Mouse (Mus musculus): ENCODE measurements around the gene Ly6g6e.

Ly6g6e gene

DNA sequence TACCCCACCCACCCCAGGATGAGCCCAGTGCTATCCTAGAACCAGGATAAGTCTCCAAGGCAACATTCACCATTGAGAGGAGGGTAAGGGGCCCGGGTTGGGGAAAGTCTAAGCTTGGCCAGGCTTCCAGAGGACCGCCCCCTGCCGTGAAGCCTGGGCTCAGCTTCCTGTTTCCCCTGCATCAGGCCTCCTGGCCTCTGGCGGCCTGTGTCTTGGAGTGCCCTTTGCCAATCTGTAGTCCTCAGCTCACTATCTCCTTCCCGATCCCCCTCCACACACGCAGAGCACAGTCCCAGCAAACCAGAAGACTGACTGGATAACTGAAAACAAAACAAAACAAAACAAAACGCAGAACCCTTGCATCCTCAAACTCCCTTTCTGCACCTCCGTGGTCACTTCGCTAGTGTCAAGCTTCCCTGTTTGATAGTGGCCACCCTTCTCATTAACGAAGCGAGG lies 27.1 kb upstream of the Ly6g6e start, which contains the start of gene Clic1:
TSS of gene Clic1 (plus strand) at position 406 of the 456 bp plus-strand sequence.
- no peak for DNase-seq (ENCODE audit: low read depth in 2 of 2, low spot score in 2 of 2)

DNA sequence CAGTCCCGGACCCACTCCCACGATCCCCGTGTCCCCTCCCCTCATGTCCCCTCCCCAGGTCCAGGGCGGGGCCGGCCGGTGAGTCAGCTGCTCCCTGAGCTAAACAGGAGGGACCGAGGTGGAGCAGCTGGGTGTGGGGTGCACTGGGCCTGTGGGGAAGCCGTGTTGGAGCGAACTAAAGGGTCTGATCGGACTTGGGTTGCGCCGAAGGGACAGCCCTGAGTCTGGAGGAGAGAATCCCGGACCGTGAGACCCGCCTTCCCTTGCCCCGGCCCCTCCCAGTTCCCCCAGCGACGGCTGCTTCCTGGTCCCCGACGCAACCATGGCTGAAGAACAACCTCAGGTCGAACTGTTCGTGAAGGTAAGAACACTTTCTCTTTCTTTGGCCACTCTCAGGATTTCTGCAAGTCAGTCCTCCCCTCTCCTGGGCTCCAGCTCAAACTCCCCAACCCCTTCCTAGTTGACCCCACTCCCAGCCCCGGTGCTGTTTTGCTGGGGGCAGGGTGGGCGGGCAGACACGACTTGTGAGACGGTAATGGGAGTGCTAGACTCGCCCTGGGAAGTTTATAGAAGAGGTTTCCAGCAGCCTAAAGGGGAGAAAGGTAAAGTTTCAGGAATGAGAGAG lies 26.5 kb upstream of the Ly6g6e start:
- DNase-seq (ENCODE audit: low read depth in 2 of 2, low spot score in 2 of 2) = peak; percentile 34 to 58

DNA sequence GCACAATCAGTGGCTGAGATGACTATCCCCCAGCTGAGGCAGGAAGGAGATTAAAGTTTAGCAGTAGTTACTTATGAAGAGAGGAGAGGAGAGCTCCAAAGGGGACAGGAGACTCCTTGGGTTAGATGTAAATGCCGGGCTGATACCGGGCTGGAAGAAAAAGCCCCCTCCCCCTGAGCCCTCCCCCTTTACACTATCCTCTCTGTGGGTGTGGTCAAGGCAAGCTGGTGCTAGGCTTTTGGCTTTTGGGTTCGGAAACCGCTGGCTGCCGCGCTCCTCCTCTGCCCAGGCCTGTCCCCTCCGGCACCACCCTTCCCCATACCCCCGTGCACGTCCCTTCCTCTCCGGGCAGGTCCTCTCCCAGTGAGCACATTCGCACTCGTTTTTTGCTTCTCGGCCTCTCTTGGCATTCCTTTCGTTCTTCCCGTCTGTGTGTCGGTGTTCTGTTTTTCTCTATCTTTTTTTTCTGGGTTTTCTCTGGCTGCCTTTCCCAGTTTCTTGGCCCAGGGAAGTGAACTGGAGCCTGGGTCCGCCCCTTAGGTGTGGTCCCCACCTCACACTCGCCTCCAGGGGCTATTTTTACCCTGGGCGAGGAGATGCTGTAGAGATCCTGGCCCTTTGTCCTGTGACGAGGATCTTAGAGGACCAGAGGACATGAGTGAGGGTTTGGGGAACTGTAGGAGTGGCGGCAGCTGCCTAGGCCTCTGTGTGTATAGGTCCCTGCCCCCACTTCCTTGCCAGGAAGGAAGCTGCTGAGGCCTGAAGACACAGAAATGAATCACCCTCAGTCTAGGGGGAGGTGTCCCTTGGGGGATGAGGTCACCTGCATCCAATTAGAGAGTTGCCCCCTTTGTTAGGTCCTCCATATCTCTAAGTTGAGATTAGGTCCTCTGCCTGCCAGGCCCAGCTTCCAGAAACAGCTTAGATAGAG lies 25.3 kb upstream of the Ly6g6e start:
- DNase-seq (ENCODE audit: low read depth in 2 of 2, low spot score in 2 of 2) = peak; percentile 58 to 69

DNA sequence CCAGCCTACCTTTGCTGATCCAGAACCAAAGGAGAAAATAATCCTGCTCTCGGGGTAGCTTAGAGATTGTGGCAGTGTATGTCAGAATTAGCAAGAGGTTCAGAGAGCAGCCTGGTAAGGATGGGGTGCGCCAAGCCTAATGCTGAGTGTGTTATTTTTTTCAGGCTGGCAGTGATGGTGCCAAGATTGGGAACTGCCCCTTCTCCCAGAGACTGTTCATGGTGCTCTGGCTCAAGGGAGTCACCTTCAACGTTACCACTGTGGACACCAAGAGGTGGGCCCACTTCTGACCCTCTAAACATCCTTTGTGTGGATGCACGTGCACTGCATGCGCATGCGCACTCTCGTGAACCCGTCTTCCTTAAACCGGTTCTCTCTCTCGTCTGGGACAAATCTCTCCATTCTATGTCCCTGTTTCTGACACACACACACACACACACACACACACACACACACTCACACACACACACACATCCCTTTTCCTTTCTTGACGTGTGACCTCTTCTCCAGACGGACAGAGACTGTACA lies 24.4 kb upstream of the Ly6g6e start:
- no peak for DNase-seq (ENCODE audit: low read depth in 2 of 2, low spot score in 2 of 2)

DNA sequence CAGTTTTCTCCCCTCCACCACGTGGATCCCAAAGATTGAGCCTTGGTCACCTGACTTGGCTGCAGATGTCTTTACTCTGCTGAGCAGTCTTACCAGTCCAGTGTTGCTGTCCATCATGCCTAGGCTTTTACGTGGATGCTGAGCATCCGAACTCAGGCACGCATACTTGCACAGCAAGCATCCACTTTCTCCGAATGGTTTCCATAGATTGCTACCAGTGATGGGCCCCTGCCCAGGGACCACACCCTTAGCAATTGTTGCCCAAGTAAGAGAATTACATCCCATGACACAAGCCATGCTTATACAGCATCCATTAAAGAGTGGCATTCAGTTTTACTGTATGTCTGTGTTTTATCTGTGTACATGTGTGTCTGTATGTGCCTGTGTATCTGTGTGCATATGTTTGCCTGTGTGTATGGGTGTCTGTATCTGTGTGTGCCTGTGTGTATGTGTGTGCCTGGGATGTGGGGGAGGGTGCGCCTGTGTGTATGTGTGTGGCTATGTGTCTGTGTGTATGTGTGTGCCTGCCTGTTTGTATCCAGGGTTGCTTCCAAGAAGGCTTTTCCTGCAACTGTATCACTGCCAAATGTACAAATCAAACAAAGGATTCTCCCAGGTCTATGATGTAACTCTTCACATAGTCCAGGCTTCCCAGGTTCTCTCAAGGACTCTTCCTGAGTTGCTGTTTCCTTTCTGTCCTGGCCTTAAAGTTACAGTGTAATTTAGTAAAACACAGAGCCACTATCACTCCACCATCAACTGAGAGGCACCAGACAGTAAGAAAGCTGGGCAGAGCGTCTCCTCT lies 20.8 kb upstream of the Ly6g6e start:
- DNase-seq (ENCODE audit: low read depth in 2 of 2, low spot score in 2 of 2) = no peak

DNA sequence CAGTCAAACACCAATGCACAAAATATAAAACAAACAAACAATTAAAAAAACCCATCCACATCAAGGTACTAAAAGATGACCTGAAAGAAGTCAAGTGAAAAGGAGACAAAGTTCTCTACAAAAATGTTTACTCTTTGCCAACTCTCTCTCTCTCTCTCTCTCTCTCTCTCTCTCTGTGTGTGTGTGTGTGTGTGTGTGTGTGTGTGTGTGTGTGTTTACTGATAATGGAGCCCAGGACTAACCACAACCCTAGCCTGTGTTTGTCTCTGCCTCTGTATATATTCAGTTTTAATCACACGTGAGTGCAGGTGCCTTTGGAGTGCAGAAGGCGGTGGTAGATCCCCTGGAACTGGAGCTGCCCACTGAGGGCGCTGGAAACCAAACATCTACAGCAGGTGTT lies 19.6 kb upstream of the Ly6g6e start:
- no peak for DNase-seq (ENCODE audit: low read depth in 2 of 2, low spot score in 2 of 2)

DNA sequence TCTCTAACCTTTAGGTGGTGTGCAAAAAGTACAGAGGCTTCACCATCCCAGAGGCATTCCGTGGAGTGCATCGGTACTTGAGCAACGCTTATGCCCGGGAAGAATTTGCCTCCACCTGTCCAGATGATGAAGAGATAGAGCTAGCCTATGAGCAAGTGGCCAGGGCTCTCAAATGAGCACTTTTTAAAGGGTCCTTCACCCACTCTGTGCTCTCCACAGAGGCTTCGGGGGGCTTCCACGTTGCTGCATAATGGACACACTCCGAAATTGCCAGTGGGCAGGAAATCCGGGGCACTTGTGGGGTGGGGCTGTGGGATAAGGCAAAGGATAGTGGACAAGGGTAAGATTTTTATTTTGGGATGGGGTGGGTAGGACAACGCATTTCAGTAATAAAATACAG lies 18.4 kb upstream of the Ly6g6e start:
- DNase-seq (ENCODE audit: low read depth in 2 of 2, low spot score in 2 of 2) = no peak

DNA sequence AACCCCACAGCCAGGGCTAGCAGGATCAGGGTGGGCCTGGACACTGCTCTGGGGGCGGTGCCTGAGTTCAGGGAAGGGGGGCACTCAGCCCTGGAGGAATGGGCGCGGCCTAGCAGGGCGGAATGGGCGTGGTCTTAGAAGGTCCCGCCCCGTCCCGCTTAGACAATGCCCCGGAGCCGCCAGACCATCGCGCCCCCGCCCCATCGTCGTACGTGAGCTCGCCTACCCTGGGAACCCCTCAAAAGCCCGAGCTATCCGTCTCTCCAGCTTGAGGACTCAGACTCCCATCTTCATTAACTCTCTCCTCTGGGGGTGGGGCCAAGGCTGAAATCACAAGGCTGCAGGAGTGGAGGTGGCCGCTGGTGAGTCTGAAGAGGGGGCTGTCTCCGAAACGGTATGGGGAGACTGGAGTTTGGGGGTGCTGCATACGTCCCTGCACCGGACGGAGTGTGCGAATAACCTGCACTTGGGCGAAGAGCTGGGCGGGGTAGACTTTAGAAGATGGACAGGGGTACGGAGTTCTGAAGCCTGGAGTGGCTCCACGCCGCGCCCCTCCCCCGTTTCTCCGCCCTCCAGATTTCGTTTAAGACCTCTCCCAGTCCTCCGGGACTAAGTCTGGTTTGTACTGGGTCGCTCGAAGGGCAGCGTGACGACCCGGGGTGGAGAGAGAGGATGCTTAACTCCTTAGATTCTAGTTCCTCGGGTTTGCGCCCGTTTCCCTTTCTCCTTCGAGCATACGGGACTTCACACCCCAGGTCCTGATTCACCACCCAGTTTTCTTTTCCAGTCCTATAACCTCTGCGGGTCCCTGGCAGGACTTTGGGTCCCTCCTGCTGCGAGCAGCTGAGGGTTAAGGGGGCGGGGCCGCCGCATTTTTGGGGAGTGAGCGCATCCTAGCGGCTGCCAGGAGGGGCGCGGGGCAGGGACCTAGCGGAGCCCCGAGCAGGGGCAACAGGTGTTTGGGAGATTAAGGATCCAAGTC lies 17.5 kb upstream of the Ly6g6e start, which contains the start of gene Ddah2:
TSS of gene Ddah2 (plus strand) at position 125 of the 982 bp plus-strand sequence.
- peak; percentile 80 to 87 for DNase-seq (ENCODE audit: low read depth in 2 of 2, low spot score in 2 of 2)

DNA sequence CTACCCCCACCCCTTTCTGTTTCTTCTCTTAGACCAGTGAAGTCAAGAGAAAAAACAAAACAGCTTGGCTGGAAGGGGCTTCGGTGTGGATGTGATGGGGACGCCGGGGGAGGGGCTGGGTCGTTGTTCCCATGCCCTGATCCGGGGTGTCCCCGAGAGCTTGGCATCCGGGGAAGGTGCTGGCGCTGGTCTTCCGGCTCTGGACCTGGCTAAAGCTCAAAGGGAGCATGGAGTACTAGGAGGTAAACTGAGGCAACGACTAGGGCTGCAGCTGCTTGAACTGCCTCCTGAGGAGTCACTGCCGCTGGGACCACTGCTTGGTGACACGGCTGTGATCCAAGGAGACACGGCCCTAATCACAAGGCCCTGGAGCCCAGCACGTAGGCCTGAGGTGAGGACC lies 16.6 kb upstream of the Ly6g6e start:
- no peak for DNase-seq (ENCODE audit: low read depth in 2 of 2, low spot score in 2 of 2)

DNA sequence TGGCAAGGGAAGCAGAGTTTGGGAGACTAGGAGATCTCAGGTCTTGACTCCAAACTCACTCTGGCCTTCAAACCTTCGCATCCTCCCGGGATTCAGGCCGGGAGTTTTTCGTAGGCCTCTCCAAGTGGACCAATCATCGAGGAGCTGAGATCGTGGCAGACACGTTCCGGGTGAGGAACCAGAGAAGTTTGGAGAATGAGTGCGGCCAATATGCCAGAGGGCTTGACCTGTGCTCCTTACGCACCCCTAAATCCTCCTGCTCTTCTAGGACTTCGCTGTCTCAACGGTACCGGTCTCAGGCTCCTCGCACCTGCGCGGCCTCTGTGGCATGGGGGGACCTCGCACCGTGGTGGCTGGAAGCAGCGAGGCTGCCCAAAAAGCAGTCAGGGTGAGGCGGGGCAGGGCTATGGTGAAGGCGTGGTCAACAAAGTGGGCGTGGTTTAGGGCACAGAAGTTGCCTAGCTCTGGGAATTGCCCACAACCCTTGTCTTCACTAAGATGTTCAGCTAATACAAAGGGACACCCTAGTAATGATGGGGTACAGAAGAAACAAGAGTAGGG lies 15.9 kb upstream of the Ly6g6e start:
- no peak for DNase-seq (ENCODE audit: low read depth in 2 of 2, low spot score in 2 of 2)

DNA sequence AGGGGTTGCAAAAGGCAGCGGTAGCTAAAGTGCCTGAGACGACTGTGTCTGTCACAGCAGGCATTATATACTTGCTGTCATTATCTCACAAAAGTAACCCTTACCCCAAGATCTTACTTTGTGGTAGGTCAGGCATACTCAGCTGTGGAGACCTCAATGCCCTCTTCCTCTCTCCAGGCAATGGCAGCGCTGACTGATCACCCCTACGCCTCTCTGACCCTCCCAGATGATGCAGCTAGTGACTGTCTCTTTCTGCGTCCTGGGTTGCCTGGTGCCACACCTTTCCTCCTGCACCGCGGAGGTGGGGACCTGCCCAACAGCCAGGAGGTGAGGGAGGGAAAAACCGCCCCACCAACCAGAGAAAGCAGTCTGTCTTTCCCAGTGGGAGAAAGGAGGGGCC lies 15.4 kb upstream of the Ly6g6e start:
- DNase-seq (ENCODE audit: low read depth in 2 of 2, low spot score in 2 of 2) = no peak

DNA sequence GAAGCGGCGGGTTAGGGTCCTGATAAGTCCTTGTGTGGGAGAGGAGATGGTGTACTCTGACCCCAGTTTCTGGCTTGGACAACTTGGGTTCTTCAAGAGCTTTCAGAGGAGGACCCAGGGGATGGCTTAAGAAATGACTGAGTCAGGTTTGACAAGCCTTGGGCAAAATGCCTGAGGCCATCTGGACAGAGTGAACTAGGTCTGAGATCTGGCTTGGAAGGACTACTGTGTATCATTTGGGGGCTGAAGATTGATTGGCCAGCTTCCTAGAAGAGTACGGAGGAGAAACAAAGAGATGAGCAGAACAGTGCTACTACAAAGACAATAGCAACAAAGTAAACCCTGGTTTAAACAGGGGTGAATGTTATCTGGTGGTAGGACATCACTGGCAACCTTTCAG lies 13.2 kb upstream of the Ly6g6e start:
- DNase-seq (ENCODE audit: low read depth in 2 of 2, low spot score in 2 of 2) = no peak

DNA sequence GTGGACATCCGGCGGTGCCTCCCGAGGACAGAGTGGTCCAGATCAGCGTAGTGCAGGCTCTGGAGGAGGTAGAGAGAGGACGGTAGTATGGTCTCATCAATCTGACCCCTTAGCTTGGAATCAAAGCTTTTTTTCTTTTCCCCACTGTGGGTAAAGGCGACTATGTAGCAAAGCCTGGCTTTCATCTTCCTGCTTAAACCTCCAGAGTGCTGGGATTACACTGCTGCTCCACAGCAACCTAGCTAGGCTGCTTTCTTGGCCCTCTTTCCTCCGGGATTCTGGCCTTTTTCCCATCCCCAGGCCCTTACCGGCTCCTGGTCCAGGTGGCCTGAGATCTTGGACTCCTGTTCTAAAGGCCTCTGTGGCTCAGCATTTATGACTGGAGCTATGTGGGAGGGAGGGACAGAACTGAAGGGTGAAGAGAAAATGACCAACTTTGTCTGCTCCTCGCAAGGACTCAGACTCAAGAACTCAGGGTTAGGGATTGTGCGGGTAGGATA lies 12.3 kb upstream of the Ly6g6e start:
- no peak for DNase-seq (ENCODE audit: low read depth in 2 of 2, low spot score in 2 of 2)

DNA sequence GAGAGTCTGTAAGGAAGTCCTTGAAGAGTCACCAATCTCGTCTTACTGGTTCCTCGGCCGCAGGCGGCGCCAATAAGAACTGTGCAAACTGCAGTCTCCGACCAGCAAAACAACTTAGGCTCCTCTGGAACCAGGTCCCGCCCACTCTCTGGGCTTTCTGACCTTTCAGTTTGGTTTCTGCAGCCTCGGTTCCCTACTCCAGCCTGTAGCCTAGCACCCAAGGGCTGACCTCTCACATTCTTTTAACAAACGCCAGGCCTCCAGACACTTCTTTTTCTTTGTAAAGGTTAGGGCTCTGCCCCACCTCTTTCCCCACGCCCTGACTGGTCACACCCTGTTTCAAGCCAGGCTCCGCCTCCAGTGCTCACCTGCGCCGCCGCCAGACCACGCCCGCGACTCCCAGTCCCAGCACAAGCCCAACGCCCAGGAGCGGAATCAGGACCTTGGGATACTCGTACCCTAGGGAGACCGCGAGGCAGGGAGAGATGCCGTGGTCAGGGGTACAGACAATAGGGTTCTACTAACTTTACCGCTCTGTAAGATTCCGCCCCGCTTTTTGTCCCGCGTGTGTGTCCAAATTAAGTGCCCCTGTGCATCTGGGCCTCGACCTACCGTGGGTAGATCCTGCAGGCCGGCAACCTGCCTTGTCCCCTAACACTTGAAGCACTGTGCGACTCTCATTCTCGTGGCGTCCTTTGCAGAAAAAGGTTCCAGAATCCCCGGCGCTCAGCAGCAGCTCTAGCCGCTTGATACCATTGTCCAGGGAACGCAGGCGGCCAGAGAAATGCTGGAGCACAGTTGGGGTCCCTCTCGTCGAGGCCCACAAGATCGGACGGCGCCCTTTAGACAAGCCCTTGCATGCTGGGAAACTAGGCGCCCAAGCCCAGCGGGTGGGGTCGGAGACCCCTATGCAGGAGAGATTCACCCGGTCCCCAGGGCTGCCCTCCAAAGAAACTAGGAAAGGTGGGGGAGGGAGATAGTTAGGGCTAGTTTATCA lies 11.5 kb upstream of the Ly6g6e start, which contains the start of gene Ly6g6c:
TSS of gene Ly6g6c (plus strand) at position 438 of the 997 bp plus-strand sequence.
- DNase-seq (ENCODE audit: low read depth in 2 of 2, low spot score in 2 of 2) = no peak

DNA sequence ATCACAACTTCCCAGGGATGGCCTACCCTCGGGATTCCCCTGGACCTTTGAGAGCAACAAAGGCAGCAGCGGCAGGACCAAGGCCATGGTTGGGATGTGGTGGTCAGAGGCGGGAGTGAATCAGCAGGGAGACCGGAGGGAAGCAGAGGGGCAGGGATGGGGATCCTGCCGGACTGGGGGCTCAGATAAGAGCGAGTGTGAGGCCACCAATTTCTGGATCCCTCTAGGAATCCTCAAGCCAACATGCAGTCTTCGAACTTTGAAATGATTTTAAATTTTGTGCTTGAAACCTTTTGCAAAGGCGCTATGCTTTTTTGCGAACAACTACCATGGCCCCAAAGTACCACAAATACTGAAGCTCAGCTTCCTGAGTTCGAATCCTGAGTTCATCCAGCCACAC lies 10.6 kb upstream of the Ly6g6e start, which contains the start of gene Mpig6b:
TSS of gene Mpig6b (minus strand) at position 101 of the 400 bp plus-strand sequence.
- no peak for DNase-seq (ENCODE audit: low read depth in 2 of 2, low spot score in 2 of 2)

DNA sequence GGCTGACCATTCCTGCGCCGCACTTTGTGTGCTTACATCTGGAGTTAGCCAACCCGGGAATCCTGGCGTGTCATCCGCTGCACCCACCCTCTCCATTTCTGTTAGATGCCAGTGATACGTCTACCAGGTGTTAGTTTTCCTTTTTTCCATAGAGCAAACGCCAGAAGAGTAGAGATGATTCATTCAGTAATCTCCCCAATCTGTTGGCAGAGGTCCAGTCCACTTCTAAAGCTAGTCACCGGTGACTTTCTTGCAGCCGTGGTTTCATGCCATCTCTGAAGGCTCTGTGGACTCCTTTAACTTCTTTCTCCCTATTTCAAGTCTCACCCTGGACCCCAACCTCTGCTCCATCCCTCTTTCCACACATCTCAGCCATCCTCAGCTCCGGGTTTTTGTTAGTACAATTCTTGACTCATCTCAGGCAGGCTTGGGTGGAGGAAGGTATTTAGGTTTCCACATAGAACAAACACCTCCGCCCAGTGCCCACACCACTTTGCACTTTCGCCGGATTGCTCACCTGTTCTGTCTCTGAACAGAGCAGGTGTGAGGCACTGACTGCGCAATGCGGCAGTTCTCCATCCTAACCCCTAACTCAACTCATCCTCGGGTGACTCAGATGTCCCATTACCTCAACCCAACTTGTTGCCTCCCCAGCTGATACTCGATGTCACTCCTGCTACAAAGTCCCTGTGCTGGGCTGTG lies 8.3 kb upstream of the Ly6g6e start:
- no peak for DNase-seq (ENCODE audit: low read depth in 2 of 2, low spot score in 2 of 2)

DNA sequence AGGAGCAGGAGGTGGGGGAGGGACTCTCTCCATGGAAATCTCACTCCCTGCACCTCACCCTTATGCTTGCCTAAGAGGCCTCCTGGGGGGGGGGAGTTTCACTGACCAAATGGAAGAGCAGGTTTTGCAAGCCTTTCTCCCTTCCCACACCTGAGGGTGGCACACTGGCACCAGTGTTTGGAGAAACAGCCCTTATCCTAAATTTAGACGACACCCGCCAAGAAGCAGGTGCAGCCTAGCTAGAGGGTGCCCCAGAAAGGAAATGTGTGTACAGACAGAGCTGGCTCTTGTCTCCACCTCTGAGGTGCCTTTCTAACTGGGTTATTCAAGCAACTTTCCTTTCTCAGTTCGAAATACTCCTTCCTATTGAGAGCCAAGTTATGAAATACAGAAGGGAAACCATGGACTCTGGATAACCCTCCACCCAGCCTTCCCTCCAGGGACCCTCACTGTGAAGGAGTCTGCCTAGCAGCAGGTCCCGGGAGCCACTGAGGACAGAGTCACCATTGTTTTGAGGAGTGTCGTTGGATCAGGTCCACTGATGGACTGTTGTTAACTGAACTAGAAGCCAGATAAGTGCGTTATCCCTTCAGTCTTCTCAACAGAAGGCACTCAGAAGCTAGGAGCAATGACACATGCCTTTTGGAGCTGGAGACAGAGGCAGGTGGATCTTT lies 6.0 kb upstream of the Ly6g6e start:
- no peak for DNase-seq (ENCODE audit: low read depth in 2 of 2, low spot score in 2 of 2)
